Mouse (Mus musculus) brain, embryonic 14.5 days (tissue): ENCODE results near the gene Sec14l5. TPM values are rescaled to one million over a fixed set of nuclear protein-coding genes. Genes with fewer than 3 reads are reported as not detected.

ENCODE experiments used
- DNase-seq: peaks from one replicate; pipeline ENCODE4 v3.0.0-alpha.2; 2011; ENCODE audit warnings: low read depth
- CTCF ChIP-seq: fragments of 200-500 bp; IDR thresholded peaks from 2 replicates; pipeline ENCODE4 v1.5.1; 2012; ENCODE audit warnings: inconsistent platforms, mild to moderate bottlenecking, moderate library complexity, borderline replicate concordance; ENCODE audit not compliant: insufficient read depth, insufficient read length; ENCODE audit errors: extremely low read depth
- POLR2A ChIP-seq: fragments of 200-500 bp; IDR thresholded peaks from 2 replicates; pipeline ENCODE4 v1.6.1; 2012; ENCODE audit warnings: mild to moderate bottlenecking, inconsistent platforms, borderline replicate concordance; ENCODE audit not compliant: poor library complexity, insufficient read depth, insufficient read length, severe bottlenecking; ENCODE audit errors: extremely low read depth
- polyA plus RNA-seq: library from polyadenylated mRNA; depleted of rRNA; stranded (reverse); fragments of >200 nt; gene quantifications from 2 replicates; pipeline ENCODE4 v1.2.3, GENCODE M21; 2012

The Sec14l5 gene
- polyA plus RNA-seq, 1 experiment, result 1.7 TPM

DNA sequence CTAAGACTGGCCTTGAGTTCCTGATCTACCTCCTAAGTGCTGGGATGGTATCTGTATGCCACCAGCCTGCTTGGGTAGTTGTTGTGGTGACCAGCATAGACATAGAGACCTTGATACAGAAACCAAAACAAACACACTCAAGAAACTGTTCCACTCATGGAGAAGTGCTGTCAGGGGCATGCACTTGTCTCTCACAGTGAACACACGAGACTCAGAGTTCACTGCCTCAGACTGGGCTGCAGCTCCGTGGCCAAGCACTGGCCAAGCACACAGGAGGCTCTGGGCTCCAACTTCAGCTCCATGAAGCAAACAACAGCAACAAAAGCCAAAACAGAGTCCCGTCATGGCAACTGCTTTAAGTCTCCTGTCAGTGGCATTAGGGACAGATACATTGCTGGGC lies 8.1 kb downstream of the Sec14l5 start:
- TF ChIP-seq POLR2A (no peak), CTCF (no peak)
- no peak for DNase-seq

DNA sequence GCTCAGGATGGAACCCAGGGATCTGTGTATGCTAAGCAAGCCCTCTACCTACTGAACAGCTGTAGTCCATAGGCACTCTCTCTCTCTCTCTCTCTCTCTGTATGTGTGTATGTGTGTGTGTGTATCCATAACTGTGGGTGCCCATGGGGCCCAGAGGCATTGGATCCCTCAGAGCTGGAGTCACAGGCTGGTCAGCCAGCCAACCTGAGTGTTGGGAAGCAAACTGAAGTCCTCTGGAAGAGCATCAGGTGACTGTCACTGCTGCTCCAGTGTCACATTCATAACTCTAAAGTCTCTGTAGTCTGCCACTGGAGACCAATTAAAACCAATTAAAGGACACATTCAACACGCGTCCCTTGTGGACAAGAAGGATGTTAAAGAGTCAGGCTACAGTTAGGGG lies 9.6 kb downstream of the Sec14l5 start:
- DNase-seq, result no peak
- TF ChIP-seq CTCF (no peak), POLR2A (no peak)

DNA sequence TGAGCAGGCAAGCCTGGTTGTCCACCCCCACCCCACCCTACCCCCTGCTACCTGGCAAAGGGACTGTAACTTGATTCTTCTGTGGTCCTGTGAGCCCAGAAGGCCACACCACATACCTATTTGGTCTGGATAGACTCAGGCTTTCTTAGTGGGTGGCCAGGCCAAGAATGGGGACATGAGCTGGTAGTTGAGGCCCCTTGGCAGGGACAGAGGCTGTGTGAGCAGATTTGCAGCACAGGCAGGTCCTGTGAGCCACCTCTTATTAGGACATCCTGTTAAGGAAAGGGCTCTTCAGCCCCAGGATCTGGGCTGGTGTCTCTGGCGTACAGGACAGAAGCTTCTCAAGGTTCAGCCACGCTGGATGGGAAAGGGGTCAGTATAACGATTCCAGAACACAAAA lies 10.2 kb downstream of the Sec14l5 start:
- no peak for DNase-seq
- TF ChIP-seq CTCF (no peak), POLR2A (no peak)

- TF ChIP-seq POLR2A (no peak), CTCF (no peak)
- no peak for DNase-seq
Measured at GRCm38 (mm10) chr16:5159248-5159647, 12.3 kb downstream of the Sec14l5 start.

DNA sequence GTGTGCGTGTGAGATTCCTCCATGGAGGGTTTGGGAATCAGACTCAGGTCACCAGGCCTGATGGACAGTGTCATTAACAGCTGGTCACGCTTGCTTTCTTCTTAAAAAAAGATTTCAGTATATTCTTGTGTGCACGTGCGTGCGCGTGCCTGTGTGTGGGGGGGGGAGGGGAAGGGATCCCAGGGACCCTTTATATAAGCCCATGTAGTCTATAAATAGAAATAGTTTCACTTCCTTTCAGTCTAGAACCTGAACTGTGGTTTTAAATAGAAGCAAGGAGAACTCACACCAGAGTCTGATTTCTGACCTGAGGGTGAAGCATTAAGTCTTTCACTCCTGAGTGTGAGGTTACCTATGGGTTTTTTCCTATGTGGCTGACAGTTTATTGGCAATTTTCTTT lies 17.4 kb downstream of the Sec14l5 start:
- TF ChIP-seq POLR2A (no peak), CTCF (no peak)
- no peak for DNase-seq

- no peak for DNase-seq
- TF ChIP-seq POLR2A, result no peak
- TF ChIP-seq CTCF, result no peak
Measured at GRCm38 (mm10) chr16:5168038-5168437, 21.1 kb downstream of the Sec14l5 start.

GRCm38 (mm10) chr16:5168829-5169228 lies 21.9 kb downstream of the Sec14l5 start:
- DNase-seq, result no peak
- TF ChIP-seq CTCF (no peak), POLR2A (no peak)

- TF ChIP-seq POLR2A (no peak), CTCF (no peak)
Measured at GRCm38 (mm10) chr16:5172636-5173035, 25.7 kb downstream of the Sec14l5 start.

DNA sequence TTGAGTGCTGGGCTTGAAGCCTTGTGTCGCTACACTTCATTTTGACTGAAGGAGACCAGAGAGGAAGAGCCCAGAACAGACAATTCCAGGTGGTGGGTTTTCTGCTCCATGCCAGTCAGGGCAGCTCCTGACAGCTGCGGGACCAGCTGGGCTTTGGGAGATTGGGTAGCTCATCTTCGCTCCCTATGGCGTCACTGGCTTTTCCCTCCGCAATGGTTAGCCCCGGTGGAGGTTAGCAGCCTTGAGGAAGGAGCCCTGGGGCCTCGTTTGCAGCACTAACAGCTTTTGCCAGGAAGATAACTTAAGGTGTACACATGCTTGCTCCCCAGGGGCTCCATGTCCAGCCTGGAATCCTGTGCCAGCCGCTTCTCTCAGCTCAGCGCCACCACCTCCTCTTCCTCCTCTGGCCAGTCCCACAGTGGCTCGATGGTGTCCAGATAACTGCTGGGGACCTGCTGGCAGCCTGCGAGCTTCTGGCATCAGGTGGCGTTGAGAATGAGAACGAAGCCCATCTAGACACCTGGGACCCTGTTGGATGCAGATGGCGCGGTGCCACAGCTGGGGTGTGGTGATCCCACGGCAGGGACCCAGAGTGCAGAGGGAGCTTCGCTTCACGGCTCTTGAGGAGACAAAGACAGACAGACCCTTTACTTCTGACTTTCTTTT lies 36.5 kb downstream of the Sec14l5 start:
- DNase-seq, result no peak

More at GRCm38 (mm10) chr16:5172636-5173035, 25.7 kb downstream of the Sec14l5 start:
- no peak for DNase-seq

DNA sequence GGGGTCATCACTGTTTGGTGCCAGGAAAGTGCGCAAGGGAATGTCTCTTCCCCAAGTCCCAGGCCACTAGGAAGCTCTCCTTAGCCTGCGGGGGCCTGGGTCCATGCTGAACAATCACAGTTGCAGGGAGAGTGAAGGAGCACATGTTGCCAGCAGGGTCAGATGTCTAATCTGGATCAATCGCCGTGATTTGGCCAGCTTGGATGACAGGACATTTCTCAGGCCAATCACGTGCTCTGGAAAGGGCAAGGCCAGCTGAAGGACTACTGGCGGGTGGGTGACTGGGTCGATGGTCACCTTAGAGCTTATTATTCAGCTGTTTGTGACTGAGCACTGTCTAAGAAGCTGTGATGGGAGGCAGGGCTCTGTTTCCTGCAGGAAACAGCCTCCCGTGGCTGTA lies 37.2 kb downstream of the Sec14l5 start:
- DNase-seq, result no peak
- no peak for TF ChIP-seq CTCF
- TF ChIP-seq POLR2A, result no peak

More for the DNA sequence above, 36.5 kb downstream of the Sec14l5 start:
- no peak for TF ChIP-seq CTCF
- TF ChIP-seq POLR2A, result no peak

- DNase-seq, result no peak
- TF ChIP-seq POLR2A (no peak), CTCF (no peak)
Measured at GRCm38 (mm10) chr16:5184956-5185355, 38.0 kb downstream of the Sec14l5 start.

GRCm38 (mm10) chr16:5185691-5186090 lies 38.8 kb downstream of the Sec14l5 start:
- DNase-seq, result no peak
- no peak for TF ChIP-seq CTCF

DNA sequence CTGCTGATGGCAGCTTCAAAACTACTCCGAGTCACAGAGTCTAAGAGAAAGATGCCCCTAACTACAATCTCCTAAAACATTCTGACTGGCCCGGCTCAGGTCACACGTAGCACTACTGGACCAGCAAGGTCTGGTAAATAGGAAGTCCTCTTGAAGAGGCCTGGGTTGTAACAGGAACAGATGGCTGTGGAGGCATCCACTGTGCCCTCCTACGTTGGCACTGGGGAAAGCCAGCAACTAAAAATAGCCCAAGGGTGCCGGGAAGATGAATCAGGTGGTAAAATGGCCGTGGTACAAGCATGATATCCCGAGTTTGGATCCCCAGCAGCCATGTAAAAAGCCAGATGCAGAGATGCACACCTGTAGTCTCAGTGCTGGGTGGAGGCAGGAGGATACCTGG lies 39.3 kb downstream of the Sec14l5 start:
- no peak for TF ChIP-seq CTCF
- no peak for TF ChIP-seq POLR2A

GRCm38 (mm10) chr16:5195080-5195479 lies 48.2 kb downstream of the Sec14l5 start:
- peak; percentile 50 for DNase-seq
- peak; percentile 70 for TF ChIP-seq CTCF
- no peak for TF ChIP-seq POLR2A

More for the DNA sequence above, 39.3 kb downstream of the Sec14l5 start:
- no peak for DNase-seq
